Mouse (Mus musculus): ENCODE measurements around the gene Mospd3. TPM values are rescaled to one million over a fixed set of nuclear protein-coding genes. Genes with fewer than 3 reads are reported as not detected.

Mospd3 gene
- polyA plus RNA-seq, 1 experiment, result 20.3 TPM

GRCm38 (mm10) chr5:137645091-137645651 lies 44.3 kb upstream of the Mospd3 start:
- no peaks in the 10 kb centered on the region for H3K27me3 ChIP-seq (ENCODE audit: control insufficient read depth, insufficient read depth, low read length, poor library complexity, severe bottlenecking)
- H3K27ac ChIP-seq (ENCODE audit: insufficient read depth, low read length), result no peak overlapping the region
- no peaks in the 10 kb centered on the region for H3K4me1 ChIP-seq (ENCODE audit: control insufficient read depth, insufficient read depth, low read length)
- H3K9me3 ChIP-seq (replicated peaks; ENCODE audit: control insufficient read depth, insufficient read depth, low read length, poor library complexity, severe bottlenecking), result no peaks in the 10 kb centered on the region
- no peak for TF ChIP-seq EP300 (IDR thresholded peaks at IDR 0.05; ENCODE audit: insufficient read depth, low read depth, low read length)
- no peak for TF ChIP-seq POLR2A (IDR thresholded peaks at IDR 0.05; ENCODE audit: insufficient read depth, low read length)
- no peak for TF ChIP-seq CTCF (IDR thresholded peaks at IDR 0.05; ENCODE audit: low read depth, low read length)
- H3K36me3 ChIP-seq (ENCODE audit: control insufficient read depth, insufficient read depth, low read length, poor library complexity, severe bottlenecking), result peaks cover 1% of the 10 kb centered on the region; the same call in 1 of the 2 replicates
- H3K4me3 ChIP-seq (ENCODE audit: low read depth, low read length), result peak overlapping the region; percentile 41
- H3K9ac ChIP-seq (ENCODE audit: low read depth, poor library complexity, severe bottlenecking), result peak overlapping the region; percentile 35

- peak overlapping the region; percentile 35 for H3K9ac ChIP-seq (ENCODE audit: low read depth, poor library complexity, severe bottlenecking)
- no peaks in the 10 kb centered on the region for H3K9me3 ChIP-seq (replicated peaks; ENCODE audit: control insufficient read depth, insufficient read depth, low read length, poor library complexity, severe bottlenecking)
- TF ChIP-seq CTCF (IDR thresholded peaks at IDR 0.05; ENCODE audit: low read depth, low read length), result no peak
- TF ChIP-seq EP300 (IDR thresholded peaks at IDR 0.05; ENCODE audit: insufficient read depth, low read depth, low read length), result no peak
- TF ChIP-seq POLR2A (IDR thresholded peaks at IDR 0.05; ENCODE audit: insufficient read depth, low read length), result no peak
- peaks cover 5% of the 10 kb centered on the region; the same call in 1 of the 2 replicates for H3K36me3 ChIP-seq (ENCODE audit: control insufficient read depth, insufficient read depth, low read length, poor library complexity, severe bottlenecking)
- no peak overlapping the region for H3K27ac ChIP-seq (ENCODE audit: insufficient read depth, low read length)
- H3K4me3 ChIP-seq (ENCODE audit: low read depth, low read length), result peak overlapping the region; percentile 41
- H3K27me3 ChIP-seq (ENCODE audit: control insufficient read depth, insufficient read depth, low read length, poor library complexity, severe bottlenecking), result no peaks in the 10 kb centered on the region
- no peaks in the 10 kb centered on the region for H3K4me1 ChIP-seq (ENCODE audit: control insufficient read depth, insufficient read depth, low read length)
Observed at GRCm38 (mm10) chr5:137644484-137644883, 43.6 kb upstream of the Mospd3 start.

- no peaks in the 10 kb centered on the region for H3K9me3 ChIP-seq (replicated peaks; ENCODE audit: control insufficient read depth, insufficient read depth, low read length, poor library complexity, severe bottlenecking)
- TF ChIP-seq CTCF (IDR thresholded peaks at IDR 0.05; ENCODE audit: low read depth, low read length) (no peak), EP300 (IDR thresholded peaks at IDR 0.05; ENCODE audit: insufficient read depth, low read depth, low read length) (no peak), POLR2A (IDR thresholded peaks at IDR 0.05; ENCODE audit: insufficient read depth, low read length) (no peak)
- no peak overlapping the region for H3K4me3 ChIP-seq (ENCODE audit: low read depth, low read length)
- H3K4me1 ChIP-seq (ENCODE audit: control insufficient read depth, insufficient read depth, low read length), result no peaks in the 10 kb centered on the region
- no peak overlapping the region for H3K27ac ChIP-seq (ENCODE audit: insufficient read depth, low read length)
- H3K36me3 ChIP-seq (ENCODE audit: control insufficient read depth, insufficient read depth, low read length, poor library complexity, severe bottlenecking), result peaks cover 17% of the 10 kb centered on the region
- H3K27me3 ChIP-seq (ENCODE audit: control insufficient read depth, insufficient read depth, low read length, poor library complexity, severe bottlenecking), result no peaks in the 10 kb centered on the region
- no peak overlapping the region for H3K9ac ChIP-seq (ENCODE audit: low read depth, poor library complexity, severe bottlenecking)
Observed at GRCm38 (mm10) chr5:137642886-137643285, 42.0 kb upstream of the Mospd3 start.

- H3K4me1 ChIP-seq (ENCODE audit: control insufficient read depth, insufficient read depth, low read length), result peaks cover 3% of the 10 kb centered on the region
- peaks cover 30% of the 10 kb centered on the region for H3K36me3 ChIP-seq (ENCODE audit: control insufficient read depth, insufficient read depth, low read length, poor library complexity, severe bottlenecking)
- no peak within 1 kb of the TSS for H3K9ac ChIP-seq (ENCODE audit: low read depth, poor library complexity, severe bottlenecking)
- no peak within 1 kb of the TSS for H3K27ac ChIP-seq (ENCODE audit: insufficient read depth, low read length)
- no peak for TF ChIP-seq POLR2A (IDR thresholded peaks at IDR 0.05; ENCODE audit: insufficient read depth, low read length)
- no peak for TF ChIP-seq EP300 (IDR thresholded peaks at IDR 0.05; ENCODE audit: insufficient read depth, low read depth, low read length)
- TF ChIP-seq CTCF (IDR thresholded peaks at IDR 0.05; ENCODE audit: low read depth, low read length), result peak; percentile 71
- 0 out of 2 replicates have a peak within 1 kb of the TSS, but pooled peaks have one; percentile 14 for H3K4me3 ChIP-seq (ENCODE audit: low read depth, low read length)
- H3K27me3 ChIP-seq (ENCODE audit: control insufficient read depth, insufficient read depth, low read length, poor library complexity, severe bottlenecking), result no peaks in the 10 kb centered on the region
- no peaks in the 10 kb centered on the region for H3K9me3 ChIP-seq (replicated peaks; ENCODE audit: control insufficient read depth, insufficient read depth, low read length, poor library complexity, severe bottlenecking)
Observed at GRCm38 (mm10) chr5:137641054-137641453, 40.2 kb upstream of the Mospd3 start, which contains the start of gene Sap25. TSS of gene Sap25 (plus strand) at chr5:137641334.

GRCm38 (mm10) chr5:137639472-137639871 lies 38.6 kb upstream of the Mospd3 start:
- H3K4me1 ChIP-seq (ENCODE audit: control insufficient read depth, insufficient read depth, low read length), result peaks cover 3% of the 10 kb centered on the region
- no peak overlapping the region for H3K9ac ChIP-seq (ENCODE audit: low read depth, poor library complexity, severe bottlenecking)
- H3K36me3 ChIP-seq (ENCODE audit: control insufficient read depth, insufficient read depth, low read length, poor library complexity, severe bottlenecking), result peaks cover 38% of the 10 kb centered on the region
- no peak overlapping the region for H3K27ac ChIP-seq (ENCODE audit: insufficient read depth, low read length)
- no peak for TF ChIP-seq POLR2A (IDR thresholded peaks at IDR 0.05; ENCODE audit: insufficient read depth, low read length)
- no peak for TF ChIP-seq CTCF (IDR thresholded peaks at IDR 0.05; ENCODE audit: low read depth, low read length)
- TF ChIP-seq EP300 (IDR thresholded peaks at IDR 0.05; ENCODE audit: insufficient read depth, low read depth, low read length), result no peak
- H3K9me3 ChIP-seq (replicated peaks; ENCODE audit: control insufficient read depth, insufficient read depth, low read length, poor library complexity, severe bottlenecking), result no peaks in the 10 kb centered on the region
- no peaks in the 10 kb centered on the region for H3K27me3 ChIP-seq (ENCODE audit: control insufficient read depth, insufficient read depth, low read length, poor library complexity, severe bottlenecking)
- no peak overlapping the region for H3K4me3 ChIP-seq (ENCODE audit: low read depth, low read length)

- TF ChIP-seq EP300 (IDR thresholded peaks at IDR 0.05; ENCODE audit: insufficient read depth, low read depth, low read length) (0 out of 2 replicates have a peak, but pooled peaks have one; percentile 18), CTCF (IDR thresholded peaks at IDR 0.05; ENCODE audit: low read depth, low read length) (no peak)
- H3K36me3 ChIP-seq (ENCODE audit: control insufficient read depth, insufficient read depth, low read length, poor library complexity, severe bottlenecking), result peaks cover 28% of the 10 kb centered on the region
- H3K27ac ChIP-seq (ENCODE audit: insufficient read depth, low read length), result peak overlapping the region; percentile 96
- H3K9me3 ChIP-seq (replicated peaks; ENCODE audit: control insufficient read depth, insufficient read depth, low read length, poor library complexity, severe bottlenecking), result no peaks in the 10 kb centered on the region
- peaks cover 3% of the 10 kb centered on the region for H3K4me1 ChIP-seq (ENCODE audit: control insufficient read depth, insufficient read depth, low read length)
- no peaks in the 10 kb centered on the region for H3K27me3 ChIP-seq (ENCODE audit: control insufficient read depth, insufficient read depth, low read length, poor library complexity, severe bottlenecking)
- H3K4me3 ChIP-seq (ENCODE audit: low read depth, low read length), result no peak overlapping the region
- peak overlapping the region; percentile 13; the same call in 1 of the 2 replicates for H3K9ac ChIP-seq (ENCODE audit: low read depth, poor library complexity, severe bottlenecking)
Observed at GRCm38 (mm10) chr5:137633397-137634084, 32.7 kb upstream of the Mospd3 start.
